Mouse (Mus musculus) heart, postnatal 0 days (tissue): ENCODE results near the gene Ano1.

Experiments used
- CTCF ChIP-seq: IDR thresholded peaks from 2 replicates; pipeline ENCODE4 v1.5.1; 2016; ENCODE audit warnings: antibody characterized with exemption, control low read depth, low read depth
- EP300 ChIP-seq: IDR thresholded peaks from 2 replicates; pipeline ENCODE4 v1.6.1; 2016; ENCODE audit warnings: antibody characterized with exemption, low read depth

GRCm38 (mm10) chr7:144615343-144615742 lies 136.4 kb downstream of the Ano1 start:
- TF ChIP-seq CTCF (no peak), EP300 (no peak)
